Mouse (Mus musculus) fibroblast of lung, adult 2 months (primary cell): ENCODE results near the gene Mn1.

ENCODE experiments used
- DNase-seq: peaks from one replicate; pipeline ENCODE4 v3.0.0-alpha.2; 2011; ENCODE audit warnings: low read depth

Gene Mn1

GRCm38 (mm10) chr5:111409412-111410044, 7.6 kb upstream of the Mn1 start:
- no peak for DNase-seq

- DNase-seq: no peak
Measured at GRCm38 (mm10) chr5:111410665-111411064, 6.5 kb upstream of the Mn1 start.

- DNase-seq: no peak
Measured at GRCm38 (mm10) chr5:111414192-111414591, 3.0 kb upstream of the Mn1 start.

GRCm38 (mm10) chr5:111414770-111415249, 2.4 kb upstream of the Mn1 start:
- DNase-seq: no peak

GRCm38 (mm10) chr5:111415575-111415974, 1.6 kb upstream of the Mn1 start:
- DNase-seq: no peak

- no peak for DNase-seq
Measured at GRCm38 (mm10) chr5:111416048-111416447, 1.1 kb upstream of the Mn1 start.

GRCm38 (mm10) chr5:111417378-111418131, 393 bp downstream of the Mn1 start:
- no peak for DNase-seq

- DNase-seq: no peak
Measured at GRCm38 (mm10) chr5:111418202-111419120, 1.3 kb downstream of the Mn1 start.

- no peak for DNase-seq
Measured at GRCm38 (mm10) chr5:111419121-111419881, 2.1 kb downstream of the Mn1 start.

GRCm38 (mm10) chr5:111420011-111420691, 3.0 kb downstream of the Mn1 start:
- no peak for DNase-seq

GRCm38 (mm10) chr5:111420896-111421295, 3.7 kb downstream of the Mn1 start:
- no peak for DNase-seq

GRCm38 (mm10) chr5:111421424-111421823, 4.3 kb downstream of the Mn1 start:
- DNase-seq: no peak

GRCm38 (mm10) chr5:111422058-111422800, 5.1 kb downstream of the Mn1 start:
- DNase-seq: no peak

GRCm38 (mm10) chr5:111423011-111423410, 5.8 kb downstream of the Mn1 start:
- DNase-seq: no peak

- DNase-seq: no peak
Measured at GRCm38 (mm10) chr5:111423616-111424015, 6.5 kb downstream of the Mn1 start.

- DNase-seq: no peak
Measured at GRCm38 (mm10) chr5:111425813-111426212, 8.7 kb downstream of the Mn1 start.

- DNase-seq: no peak
Measured at GRCm38 (mm10) chr5:111426249-111426648, 9.1 kb downstream of the Mn1 start.

GRCm38 (mm10) chr5:111428882-111429281, 11.7 kb downstream of the Mn1 start:
- no peak for DNase-seq

GRCm38 (mm10) chr5:111429726-111430125, 12.6 kb downstream of the Mn1 start:
- no peak for DNase-seq

GRCm38 (mm10) chr5:111431007-111431730, 14.0 kb downstream of the Mn1 start:
- no peak for DNase-seq
